Mouse (Mus musculus) layer of hippocampus, adult 11-12 months (tissue): ENCODE data around the gene Lrrk1.

Source experiments
- DNase-seq: peaks from one replicate; pipeline ENCODE4 v3.0.0; 2022; ENCODE audit warnings: low spot score

The Lrrk1 gene

DNA sequence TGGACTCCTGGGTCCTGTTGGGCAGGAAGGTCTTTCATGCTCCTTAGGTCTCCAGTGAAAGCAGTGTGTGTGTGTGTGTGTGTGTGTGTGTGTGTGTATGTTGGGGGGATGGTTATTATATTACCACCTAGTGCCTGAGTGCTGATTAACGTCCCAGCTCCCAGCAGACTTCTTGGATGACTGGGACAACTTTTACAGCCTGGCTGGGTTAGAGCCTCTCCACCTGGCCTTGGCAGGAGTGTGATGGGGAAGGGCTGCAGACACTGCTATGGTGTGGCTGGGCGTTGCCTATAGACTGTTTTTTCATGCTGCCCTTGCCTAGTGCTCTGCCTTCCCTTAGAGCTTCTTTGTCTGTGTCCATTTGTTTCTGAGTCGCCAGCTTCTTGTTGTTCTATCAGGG lies 48.1 kb downstream of the Lrrk1 start:
- DNase-seq: no peak

DNA sequence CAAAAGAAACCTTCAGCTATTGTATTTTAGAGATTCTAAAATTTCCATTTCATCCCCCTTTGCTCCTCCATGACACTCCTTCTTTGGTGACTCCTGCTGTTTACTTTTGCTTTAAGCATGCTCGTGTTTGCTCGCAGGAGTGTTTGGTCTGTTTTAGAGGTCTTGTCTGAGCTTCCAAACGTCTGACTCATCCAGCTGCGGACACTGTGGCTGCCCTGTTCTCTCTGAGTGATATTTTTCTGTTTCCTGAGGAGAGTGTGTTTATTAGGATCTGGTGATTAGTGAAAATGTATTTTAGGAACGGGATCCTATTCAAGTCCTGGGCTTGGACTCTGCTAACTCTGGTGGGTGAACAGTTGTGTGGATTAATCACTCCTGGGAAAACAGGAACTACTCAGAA lies 48.5 kb downstream of the Lrrk1 start:
- no peak for DNase-seq

DNA sequence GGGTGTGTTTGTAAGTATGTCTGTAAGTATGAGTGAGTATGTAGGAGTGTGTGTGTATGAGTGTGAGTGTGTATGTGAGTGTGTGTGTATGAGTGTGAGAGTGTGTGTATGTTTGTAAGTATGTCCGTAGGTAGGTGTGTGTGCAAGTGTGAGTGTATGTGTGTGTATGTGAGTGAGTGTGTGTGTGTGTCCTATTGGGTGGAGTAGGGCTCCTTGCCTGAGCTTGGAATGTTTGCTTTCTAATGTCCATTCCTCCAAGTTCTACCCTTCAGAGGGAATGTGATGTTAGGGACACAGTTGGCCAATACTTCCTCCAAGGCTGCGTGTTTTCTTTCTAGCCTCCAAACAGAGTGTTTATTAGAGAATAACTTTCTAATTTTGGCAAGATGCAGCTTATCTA lies 51.2 kb downstream of the Lrrk1 start:
- DNase-seq: no peak

DNA sequence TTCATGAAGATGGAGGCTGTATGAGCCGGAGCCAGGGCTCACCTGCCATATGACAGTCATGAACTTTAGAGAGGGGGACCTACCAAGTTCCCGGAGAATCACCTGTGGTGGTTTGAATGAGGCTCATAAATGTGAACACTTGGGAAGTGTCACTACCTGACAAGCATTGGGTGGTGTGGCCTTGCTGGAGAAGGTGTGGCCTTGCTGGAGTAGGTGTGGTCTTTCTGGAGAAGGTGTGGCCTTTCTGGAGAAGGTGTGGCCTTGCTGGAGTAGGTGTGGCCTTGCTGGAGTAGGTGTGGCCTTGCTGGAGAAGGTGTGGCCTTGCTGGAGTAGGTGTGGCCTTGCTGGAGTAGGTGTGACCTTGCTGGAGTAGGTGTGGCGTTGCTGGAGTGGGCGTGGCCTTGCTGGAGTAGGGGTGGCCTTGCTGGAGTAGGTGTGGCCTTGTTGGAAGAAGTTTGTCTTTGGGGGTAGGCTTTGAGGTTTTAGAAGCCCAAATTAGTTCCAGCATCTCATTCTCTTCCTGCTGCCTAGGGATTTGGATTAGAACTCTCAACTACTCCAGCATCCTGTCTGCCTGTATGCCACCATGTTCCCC lies 54.1 kb downstream of the Lrrk1 start:
- DNase-seq: no peak

DNA sequence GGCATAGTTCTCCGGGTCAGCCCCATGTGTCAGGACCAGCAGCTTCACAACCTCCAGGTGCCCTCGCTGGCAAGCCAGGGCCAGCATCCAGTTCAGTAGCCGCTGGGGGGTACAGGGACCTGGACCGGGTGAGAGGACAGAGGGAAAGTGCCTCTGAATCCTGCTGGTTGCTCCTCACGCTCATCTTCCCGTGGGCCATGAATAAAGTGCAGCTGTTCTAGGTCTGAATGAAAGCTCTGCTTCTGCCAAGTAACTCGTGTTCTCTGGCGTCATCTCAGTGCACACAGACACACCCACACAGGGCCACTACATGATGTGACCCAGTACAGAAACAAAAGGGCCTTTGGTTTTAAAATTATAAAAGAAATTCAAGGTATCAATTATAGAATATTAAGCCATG lies 55.8 kb downstream of the Lrrk1 start:
- no peak for DNase-seq

DNA sequence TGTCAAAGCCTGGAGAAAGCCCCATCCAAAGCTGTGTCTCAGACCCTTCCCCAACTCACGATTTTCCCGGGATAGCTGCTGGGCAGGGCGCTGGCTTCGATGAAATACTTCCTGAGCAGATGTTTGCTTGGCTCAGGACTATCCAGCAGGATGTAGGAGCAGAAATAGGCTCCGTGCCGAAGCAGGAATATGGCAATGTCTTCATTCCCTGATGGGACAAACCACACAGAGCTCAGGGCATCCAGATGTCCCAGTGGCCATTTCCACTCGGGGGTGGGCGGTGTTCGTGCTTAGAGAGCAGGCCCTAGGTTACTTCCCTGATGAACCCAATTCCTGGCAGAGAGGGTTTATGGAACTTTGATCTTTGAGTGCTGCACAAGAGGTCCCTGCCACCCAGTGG lies 57.5 kb downstream of the Lrrk1 start:
- DNase-seq: no peak

DNA sequence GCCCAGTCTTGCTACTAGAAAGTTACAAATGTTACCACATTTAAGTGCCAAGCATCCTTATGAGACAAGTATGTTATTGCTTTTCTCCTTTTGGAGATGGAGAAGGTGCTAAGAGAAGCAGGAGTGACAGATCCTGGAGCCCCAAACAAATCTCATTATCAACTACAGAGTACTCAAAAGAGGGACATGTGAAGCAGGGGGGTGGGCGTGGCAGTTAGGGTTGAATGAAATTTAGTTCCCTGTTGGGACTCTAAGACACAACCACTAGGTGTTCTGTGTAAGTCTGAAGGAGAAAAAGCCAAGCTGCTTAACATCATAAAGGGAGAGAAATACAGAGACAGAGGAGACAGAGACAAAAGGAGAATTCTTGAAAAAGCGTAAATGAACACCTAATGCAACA lies 60.6 kb downstream of the Lrrk1 start:
- DNase-seq: no peak

DNA sequence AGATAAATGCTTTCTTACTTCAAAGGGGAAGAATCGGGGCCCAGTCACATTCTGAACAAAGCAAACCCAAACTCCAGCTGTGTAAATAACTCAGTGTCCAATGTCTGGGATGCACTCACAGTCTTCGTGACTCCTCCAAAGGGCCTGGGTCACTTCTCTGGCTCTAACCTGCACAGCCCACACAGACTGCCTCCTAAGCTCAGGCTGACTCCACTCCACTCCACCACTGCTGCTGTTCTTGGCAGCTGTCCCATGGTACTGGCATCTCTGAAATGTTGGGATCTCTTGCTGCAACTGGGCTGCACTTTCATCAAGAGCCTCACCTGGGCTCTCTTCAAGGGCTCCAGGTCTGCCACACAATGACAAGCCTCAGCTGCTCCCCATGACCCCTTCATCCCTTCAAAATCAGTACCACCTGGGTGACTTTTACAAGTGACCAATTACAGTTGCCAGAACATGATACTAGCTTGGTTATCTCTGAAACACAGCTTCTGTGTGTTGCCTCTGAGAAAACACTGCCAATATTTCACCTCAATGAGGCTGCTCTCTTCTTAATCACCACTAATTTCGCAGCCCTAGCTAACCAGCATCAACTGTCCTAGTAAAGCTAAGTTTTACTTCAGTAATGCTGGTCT lies 62.6 kb downstream of the Lrrk1 start:
- DNase-seq: no peak

DNA sequence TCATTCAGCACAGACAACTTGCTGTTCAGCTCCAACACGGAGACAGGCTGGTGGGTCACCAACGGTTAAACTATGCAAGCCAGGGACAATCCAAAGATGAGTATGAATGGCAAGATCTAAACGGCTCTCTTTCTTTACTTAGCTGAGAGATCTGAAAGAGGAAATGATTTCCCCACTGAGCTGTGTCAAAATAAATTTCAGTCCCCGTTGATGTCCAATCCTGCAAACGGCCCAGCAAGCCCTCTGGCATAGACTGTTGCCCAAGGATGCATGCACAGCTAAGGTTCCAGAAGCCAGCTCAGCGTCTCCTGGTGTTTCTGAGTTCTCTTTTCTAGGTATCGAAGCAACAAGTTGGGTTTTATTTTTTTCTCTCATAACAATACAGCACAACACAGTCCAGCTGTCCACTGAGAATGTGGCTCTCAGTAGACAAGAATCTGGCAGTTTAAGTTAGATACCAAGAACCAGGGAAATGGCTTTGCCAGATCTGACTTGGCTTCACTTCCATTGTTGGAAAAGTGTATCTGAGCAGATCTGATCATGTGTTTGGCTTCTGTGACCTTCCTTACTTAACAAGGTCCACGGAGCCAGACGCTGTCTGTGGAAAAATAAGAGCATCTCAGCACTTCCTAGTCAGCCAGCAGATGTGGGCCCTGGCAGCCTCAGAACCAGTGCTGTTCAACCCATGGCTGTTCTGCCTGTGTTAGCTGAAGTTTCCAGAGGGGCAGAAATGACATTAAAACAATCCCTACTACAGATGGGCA lies 64.7 kb downstream of the Lrrk1 start:
- DNase-seq: no peak

DNA sequence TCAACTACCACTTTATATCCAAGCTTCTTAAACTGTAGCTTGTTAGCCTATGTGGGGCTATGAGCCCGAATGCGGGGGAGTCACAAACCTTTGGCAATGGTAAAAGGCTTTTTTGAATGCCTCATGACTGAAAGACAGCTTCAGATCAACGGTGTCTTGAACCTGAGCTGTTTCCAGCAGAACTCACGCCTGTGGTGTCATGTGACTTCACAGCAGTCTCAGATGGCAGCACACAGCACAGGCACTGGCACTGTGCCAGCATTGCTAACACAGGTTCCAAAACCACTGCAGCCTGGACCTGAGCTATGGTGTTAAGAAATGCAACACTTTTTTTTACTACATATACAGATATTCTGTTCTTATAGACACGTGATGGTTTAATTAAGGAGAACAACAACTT lies 67.2 kb downstream of the Lrrk1 start:
- DNase-seq: no peak

DNA sequence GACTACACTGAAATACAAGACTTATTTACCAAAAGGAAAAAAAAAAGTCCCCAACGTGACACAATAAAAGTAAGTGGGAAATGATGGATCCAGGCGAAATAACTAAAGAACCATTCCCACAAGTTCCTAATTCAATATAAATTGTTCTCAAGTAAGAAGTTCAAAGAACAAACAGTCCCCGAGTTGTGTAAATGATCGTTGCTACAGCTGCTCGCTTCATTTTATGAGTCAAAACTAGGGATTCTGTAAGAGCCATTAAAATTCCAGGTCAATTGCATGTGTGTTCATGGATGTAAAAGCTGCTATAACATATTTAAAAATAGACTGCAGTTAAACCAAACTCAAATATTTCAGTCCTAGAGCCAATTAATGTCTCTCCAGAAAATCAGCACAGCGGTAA lies 70.0 kb downstream of the Lrrk1 start:
- DNase-seq: no peak

DNA sequence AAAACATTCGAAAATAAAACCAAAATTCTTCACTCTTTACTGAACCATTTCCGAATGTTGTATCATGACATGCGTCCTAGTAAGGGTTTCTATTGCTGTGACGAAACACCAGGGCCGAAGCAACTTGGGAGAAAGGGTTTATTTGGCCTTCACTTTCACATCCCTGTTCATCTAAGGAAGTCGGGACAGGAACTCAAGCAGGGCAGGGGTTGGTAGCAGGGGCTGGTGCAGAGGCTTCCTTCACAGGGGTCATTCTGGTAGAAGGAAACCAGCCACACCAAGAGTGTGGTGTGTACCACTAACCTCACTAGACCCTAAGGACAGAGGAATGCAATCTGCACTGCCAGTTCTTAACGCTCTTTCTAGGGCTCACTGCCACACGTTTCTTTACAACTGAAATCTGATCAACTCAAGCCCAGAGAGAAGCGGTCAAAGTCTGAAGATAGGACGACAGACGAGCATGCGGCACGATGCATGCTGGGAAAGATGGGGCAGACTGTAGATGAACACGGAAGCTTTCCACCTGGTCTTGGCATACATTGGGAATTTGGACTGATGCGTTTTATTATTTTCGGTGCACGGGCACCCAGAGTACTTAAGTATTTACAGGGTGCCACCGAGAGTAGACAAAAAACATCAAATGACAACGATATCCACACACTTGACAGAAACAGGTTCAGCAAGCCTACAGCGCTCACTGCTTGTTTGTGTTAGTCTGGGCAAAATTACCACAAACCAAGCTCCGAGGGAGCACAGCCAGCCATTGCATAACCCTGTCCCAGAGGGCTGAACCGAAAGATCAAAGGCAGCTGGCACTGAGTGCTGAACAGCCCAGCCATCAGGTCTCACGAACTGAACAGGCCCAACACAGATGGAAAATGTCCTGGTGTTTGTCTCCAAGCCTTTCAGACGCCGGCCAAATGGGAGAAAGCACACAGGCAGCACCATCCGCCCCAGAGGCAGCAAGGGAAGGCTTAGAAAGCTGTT lies 77.2 kb downstream of the Lrrk1 start:
- DNase-seq: peak; percentile 28

DNA sequence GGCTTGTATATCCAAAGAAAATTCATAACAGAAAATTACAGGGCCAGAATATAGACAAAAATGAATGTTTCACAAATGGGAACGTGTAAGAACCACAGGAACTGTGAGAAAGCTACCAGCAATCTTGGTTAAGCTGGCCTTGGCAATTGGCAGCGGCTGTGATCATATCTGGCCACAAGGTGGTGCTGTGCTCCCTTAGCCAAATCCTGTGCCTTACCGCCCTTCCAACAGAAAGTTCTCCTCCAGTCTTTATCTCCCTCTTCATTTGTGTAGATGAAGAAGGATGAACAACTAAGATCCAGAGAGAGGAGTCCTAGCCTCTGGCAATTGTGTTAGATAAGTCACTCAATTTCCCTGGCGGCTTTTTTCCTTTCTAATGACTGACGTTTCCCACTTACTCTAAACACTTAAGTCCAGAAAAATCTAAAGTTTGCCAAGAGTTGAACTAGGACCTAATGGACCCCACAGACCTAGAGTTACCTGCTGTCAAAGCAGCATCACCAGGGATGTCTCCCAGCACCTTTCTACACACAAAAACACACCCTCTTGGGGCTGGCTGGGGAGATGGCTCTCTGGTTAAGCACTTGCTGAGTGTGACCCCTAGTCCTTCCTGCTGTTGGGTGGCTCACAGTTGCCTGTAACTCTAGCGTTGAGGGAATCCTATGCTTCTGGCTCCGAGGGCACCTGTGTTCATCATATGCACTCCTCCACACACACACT lies 78.0 kb downstream of the Lrrk1 start:
- DNase-seq: peak; percentile 67

DNA sequence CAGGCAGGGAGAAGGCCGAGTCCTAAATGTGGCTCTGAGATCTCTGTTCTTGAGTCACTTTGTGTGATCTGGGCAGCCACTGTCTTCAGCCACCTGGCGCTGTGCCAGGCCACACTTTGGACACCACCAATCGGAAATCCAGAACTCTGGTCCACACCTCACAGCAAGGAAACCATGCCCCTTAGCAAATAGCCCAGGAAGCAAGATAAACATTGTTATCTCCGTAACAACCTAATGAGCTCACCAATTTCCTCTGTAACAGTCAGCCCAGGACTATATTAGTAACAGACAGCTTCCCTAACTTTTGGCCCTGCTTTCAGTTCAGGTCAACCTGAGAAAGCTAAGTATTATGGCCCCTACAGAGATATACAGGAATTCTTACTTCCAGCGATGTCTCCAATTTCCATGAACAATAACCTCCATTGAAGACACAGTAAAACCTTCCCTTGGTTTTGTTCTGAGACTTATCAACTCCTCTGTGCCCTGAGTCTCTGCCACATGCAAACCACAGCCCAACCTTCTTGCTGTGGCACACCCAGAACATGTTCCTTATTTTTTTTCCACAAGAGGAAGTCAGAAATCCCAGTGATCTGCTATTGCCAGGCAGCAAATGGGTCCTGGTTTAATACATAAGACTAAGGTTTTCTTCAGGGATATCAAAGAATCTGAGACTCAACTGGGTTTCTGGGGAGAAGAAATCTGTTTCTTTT lies 78.8 kb downstream of the Lrrk1 start:
- no peak for DNase-seq

DNA sequence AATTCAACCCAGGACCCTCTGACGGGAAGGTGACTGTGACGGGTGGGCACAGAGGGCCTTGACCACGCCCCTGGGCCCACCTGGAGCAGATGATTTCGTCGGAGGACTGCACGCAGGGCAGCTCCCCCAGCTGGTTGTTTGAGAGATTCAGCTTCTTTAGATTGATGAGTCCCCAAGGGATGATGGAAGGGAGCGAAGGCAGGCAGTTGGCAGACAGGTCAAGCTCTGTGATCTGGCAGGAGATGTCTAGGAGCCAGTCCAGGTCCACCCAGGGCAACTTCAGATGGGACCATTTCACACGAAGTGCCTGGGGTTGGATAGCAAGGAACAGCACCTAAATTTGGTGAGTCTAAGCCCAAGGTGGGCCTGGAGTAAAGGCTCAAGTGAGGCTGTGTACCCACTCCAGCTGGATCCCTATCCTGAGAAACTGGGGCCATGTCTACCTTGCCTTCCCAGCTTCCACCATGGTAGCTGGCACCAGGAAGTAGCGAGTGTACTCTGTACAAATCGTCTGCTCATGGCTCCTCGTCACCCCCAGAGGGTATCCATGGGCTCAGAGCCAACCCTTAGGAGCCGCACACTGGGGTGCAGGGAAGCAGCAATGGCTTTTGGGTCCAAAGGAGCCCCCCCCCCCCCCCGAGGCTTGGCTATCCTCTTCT lies 79.4 kb downstream of the Lrrk1 start:
- no peak for DNase-seq

DNA sequence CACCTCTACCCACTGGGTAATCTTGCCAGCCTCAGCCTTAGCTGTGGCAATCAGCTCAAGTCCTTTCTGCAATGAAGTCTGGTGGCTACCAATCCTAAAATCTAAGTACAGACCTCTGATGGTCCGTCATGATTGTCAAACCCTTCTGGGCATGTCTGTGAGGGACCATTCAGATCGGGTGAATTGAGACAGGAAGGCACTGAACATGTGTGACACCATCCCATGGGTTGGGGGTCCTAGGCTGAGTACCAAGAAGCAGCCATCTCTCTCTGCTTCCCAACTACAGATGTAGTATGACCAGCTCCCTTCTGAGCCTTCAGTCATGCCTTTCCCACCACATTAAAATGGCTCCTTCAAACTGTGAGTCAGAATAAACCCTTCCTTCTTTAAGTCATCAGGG lies 80.4 kb downstream of the Lrrk1 start:
- no peak for DNase-seq

DNA sequence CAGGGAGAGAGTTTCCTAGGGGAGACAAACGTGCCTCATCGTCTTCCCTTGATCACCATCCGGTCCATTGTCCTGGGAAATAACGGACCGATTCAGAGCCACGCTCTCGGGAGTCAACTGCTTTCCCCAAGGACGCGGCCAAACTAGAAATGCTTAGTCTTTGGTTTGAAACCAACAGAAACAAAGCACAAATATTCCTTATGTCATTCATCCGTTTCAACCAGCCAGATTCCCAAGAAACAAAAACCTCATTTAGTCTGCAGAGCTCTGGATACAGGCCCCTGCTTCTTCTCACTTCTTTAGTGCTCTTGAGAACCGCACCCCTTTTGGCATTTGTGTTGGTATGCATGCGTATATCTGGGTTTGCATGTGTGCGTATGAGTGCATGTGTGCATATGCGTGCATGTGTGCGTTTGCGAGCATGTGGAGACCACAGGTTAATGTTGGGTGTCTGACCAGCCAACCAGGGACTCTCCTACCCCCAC lies 82.4 kb downstream of the Lrrk1 start:
- no peak for DNase-seq

DNA sequence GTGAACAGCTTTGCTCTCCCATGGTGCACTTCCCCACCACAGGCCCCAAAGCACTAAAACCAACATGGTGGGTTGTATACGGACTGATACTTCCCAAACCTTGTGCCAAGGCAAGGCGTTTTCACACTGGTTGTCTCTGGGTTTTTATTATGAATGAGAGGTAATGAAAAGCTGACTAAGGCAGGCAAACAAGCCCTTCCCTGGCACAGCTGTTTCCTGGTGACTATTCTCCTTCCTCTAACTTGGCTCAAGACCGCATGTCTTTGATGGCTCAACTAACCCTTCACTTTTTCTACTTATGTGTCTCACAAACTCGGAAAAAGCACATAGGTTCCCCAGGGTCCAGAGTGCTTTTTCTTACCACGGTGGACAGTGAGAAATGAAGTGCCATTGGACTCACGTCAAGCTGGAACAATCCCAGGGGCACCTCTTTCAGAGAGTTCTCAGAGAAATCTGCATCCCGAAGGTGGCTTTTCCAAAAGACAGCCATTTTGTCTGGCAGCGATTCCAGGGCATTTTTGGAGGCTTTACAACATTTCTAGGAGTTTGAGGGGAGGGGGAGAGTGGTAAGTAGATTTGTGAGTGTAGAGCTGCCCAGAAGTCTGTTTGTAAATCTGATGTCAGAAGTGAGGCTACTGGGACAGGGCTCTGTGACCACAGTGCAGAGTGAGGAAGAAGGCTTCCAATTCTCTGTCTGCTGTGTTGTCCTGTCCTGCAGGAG lies 83.0 kb downstream of the Lrrk1 start:
- no peak for DNase-seq

DNA sequence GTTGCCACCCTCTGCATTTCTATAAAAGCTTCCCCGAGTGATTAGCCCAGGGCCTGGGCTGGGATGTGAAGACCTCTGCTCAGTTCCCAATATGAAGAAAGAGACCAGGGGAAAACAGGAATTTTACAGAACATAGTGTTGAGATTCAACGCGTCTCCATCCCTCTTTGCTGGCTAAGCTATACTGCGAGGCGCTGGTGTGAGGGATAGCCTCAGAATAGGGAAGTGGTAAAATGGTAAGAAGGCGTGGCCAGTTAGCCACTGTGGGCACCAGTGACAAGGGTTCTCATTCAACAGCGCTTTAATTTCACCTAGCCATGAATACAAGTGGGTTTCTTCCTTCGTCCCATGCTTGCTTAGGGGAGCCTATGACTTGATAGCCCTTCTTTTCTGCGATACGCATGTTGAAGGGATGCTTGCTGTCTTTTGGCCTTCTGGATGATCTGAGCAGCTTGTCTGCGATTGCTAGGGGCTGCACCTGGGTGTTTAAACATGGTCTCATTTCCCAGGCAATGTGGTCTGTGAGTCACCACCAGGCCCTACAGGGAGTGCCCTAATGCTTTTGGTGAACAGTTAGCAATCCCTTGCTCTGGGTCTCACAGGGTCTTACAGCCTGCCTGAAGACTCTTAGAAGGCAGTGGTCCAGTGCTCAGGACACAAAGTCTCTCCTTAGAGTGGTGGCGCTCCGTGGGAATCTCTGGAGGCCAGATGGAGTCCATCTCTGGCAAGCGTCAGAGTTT lies 84.1 kb downstream of the Lrrk1 start:
- DNase-seq: no peak
